Mouse (Mus musculus): ENCODE results near the gene Ifitm3.

Gene Ifitm3

GRCm38 (mm10) chr7:140962733-140963132 lies 47.8 kb downstream of the Ifitm3 start:
- no peak for DNase-seq (ENCODE audit: low spot score)

- DNase-seq (ENCODE audit: low spot score): no peak
These were observed 49.2 kb downstream of the Ifitm3 start for GRCm38 (mm10) chr7:140961416-140961815.

- no peak for DNase-seq (ENCODE audit: low spot score)
These were observed 50.5 kb downstream of the Ifitm3 start for GRCm38 (mm10) chr7:140960026-140960425.
